Mouse (Mus musculus): ENCODE results near the gene Serpinb7. TPM values are rescaled to one million over a fixed set of nuclear protein-coding genes. Genes with fewer than 3 reads are reported as not detected.

Gene Serpinb7
- not detected for total RNA-seq (2021)

GRCm38 (mm10) chr1:107399355-107399754 is at the start of gene Serpinb7:
Serpinb7 (plus strand) TSS chr1:107399655.
- DNase-seq (ENCODE audit: extremely low spot score in 1 of 2, low spot score in 1 of 2), result no peak

- no peak for DNase-seq (ENCODE audit: extremely low spot score in 1 of 2, low spot score in 1 of 2)
These were observed 49.1 kb upstream of the Serpinb7 start for GRCm38 (mm10) chr1:107350392-107350791.

- DNase-seq (ENCODE audit: extremely low spot score in 1 of 2, low spot score in 1 of 2), result no peak
These were observed 48.3 kb upstream of the Serpinb7 start for GRCm38 (mm10) chr1:107351115-107351514.

- no peak for DNase-seq (ENCODE audit: extremely low spot score in 1 of 2, low spot score in 1 of 2)
These were observed 46.4 kb upstream of the Serpinb7 start for GRCm38 (mm10) chr1:107353046-107353445.

GRCm38 (mm10) chr1:107360898-107361297 is 38.6 kb upstream of the Serpinb7 start, which contains the start of gene Serpinb11:
Serpinb11 (plus strand) TSS chr1:107361198.
- DNase-seq (ENCODE audit: extremely low spot score in 1 of 2, low spot score in 1 of 2), result no peak

- no peak for DNase-seq (ENCODE audit: extremely low spot score in 1 of 2, low spot score in 1 of 2)
These were observed 33.5 kb upstream of the Serpinb7 start for GRCm38 (mm10) chr1:107365973-107366372.

- DNase-seq (ENCODE audit: extremely low spot score in 1 of 2, low spot score in 1 of 2), result no peak
These were observed 30.5 kb upstream of the Serpinb7 start for GRCm38 (mm10) chr1:107368944-107369343.

GRCm38 (mm10) chr1:107376952-107377351 is 22.5 kb upstream of the Serpinb7 start:
- no peak for DNase-seq (ENCODE audit: extremely low spot score in 1 of 2, low spot score in 1 of 2)

- DNase-seq (ENCODE audit: extremely low spot score in 1 of 2, low spot score in 1 of 2), result no peak
These were observed 21.1 kb upstream of the Serpinb7 start for GRCm38 (mm10) chr1:107378368-107378767.

GRCm38 (mm10) chr1:107381491-107381890 is 18.0 kb upstream of the Serpinb7 start:
- DNase-seq (ENCODE audit: extremely low spot score in 1 of 2, low spot score in 1 of 2), result no peak

- no peak for DNase-seq (ENCODE audit: extremely low spot score in 1 of 2, low spot score in 1 of 2)
These were observed 17.1 kb upstream of the Serpinb7 start for GRCm38 (mm10) chr1:107382404-107382803.

- no peak for DNase-seq (ENCODE audit: extremely low spot score in 1 of 2, low spot score in 1 of 2)
These were observed 14.9 kb upstream of the Serpinb7 start for GRCm38 (mm10) chr1:107384532-107384931.

GRCm38 (mm10) chr1:107389753-107390152 is 9.7 kb upstream of the Serpinb7 start:
- no peak for DNase-seq (ENCODE audit: extremely low spot score in 1 of 2, low spot score in 1 of 2)

- DNase-seq (ENCODE audit: extremely low spot score in 1 of 2, low spot score in 1 of 2), result no peak
These were observed 2.0 kb upstream of the Serpinb7 start for GRCm38 (mm10) chr1:107397481-107397880.

GRCm38 (mm10) chr1:107402082-107402481 is 2.6 kb downstream of the Serpinb7 start:
- no peak for DNase-seq (ENCODE audit: extremely low spot score in 1 of 2, low spot score in 1 of 2)

- DNase-seq (ENCODE audit: extremely low spot score in 1 of 2, low spot score in 1 of 2), result no peak
These were observed 15.2 kb downstream of the Serpinb7 start for GRCm38 (mm10) chr1:107414650-107415049.

GRCm38 (mm10) chr1:107422487-107422886 is 23.0 kb downstream of the Serpinb7 start:
- no peak for DNase-seq (ENCODE audit: extremely low spot score in 1 of 2, low spot score in 1 of 2)

- DNase-seq (ENCODE audit: extremely low spot score in 1 of 2, low spot score in 1 of 2), result no peak
These were observed 31.8 kb downstream of the Serpinb7 start for GRCm38 (mm10) chr1:107431253-107431652.

GRCm38 (mm10) chr1:107435528-107435927 is 36.1 kb downstream of the Serpinb7 start:
- DNase-seq (ENCODE audit: extremely low spot score in 1 of 2, low spot score in 1 of 2), result no peak

GRCm38 (mm10) chr1:107439462-107439861 is 40.0 kb downstream of the Serpinb7 start:
- no peak for DNase-seq (ENCODE audit: extremely low spot score in 1 of 2, low spot score in 1 of 2)

GRCm38 (mm10) chr1:107445352-107445751 is 45.9 kb downstream of the Serpinb7 start:
- DNase-seq (ENCODE audit: extremely low spot score in 1 of 2, low spot score in 1 of 2), result no peak

GRCm38 (mm10) chr1:107447228-107447931 is 47.9 kb downstream of the Serpinb7 start:
- DNase-seq (ENCODE audit: extremely low spot score in 1 of 2, low spot score in 1 of 2), result no peak

Data from layer of hippocampus, postnatal 25 days (tissue).